Mouse (Mus musculus): ENCODE measurements around the gene Man1a. TPM values are rescaled to one million over a fixed set of nuclear protein-coding genes. Genes with fewer than 3 reads are reported as not detected.

Gene Man1a
- polyA plus RNA-seq, 1 experiment: 4.2 TPM

GRCm38 (mm10) chr10:54028866-54029265 lies 47.5 kb downstream of the Man1a start:
- TF ChIP-seq CTCF (IDR thresholded peaks at IDR 0.05; ENCODE audit: control insufficient read depth, insufficient read depth, insufficient read length): no peak
- no peak for TF ChIP-seq FOSL1 (IDR thresholded peaks at IDR 0.05; ENCODE audit: insufficient read depth, low read length, poor library complexity, severe bottlenecking)
- Histone ChIP-seq H3K79me3 (ENCODE audit: low read depth) (no peaks in the 10 kb centered on the region), H3ac (ENCODE audit: control insufficient read depth, insufficient read length, low read depth) (no peak overlapping the region), H3K79me2 (ENCODE audit: control insufficient read depth, insufficient read depth) (no peaks in the 10 kb centered on the region), H3K36me3 (ENCODE audit: control insufficient read depth, insufficient read depth) (no peaks in the 10 kb centered on the region), H3K27me3 (ENCODE audit: control insufficient read depth, insufficient read depth, insufficient read length) (no peaks in the 10 kb centered on the region), H3K4me3 (ENCODE audit: insufficient read depth, poor library complexity, severe bottlenecking) (no peak overlapping the region)

GRCm38 (mm10) chr10:54026738-54027427 lies 49.5 kb downstream of the Man1a start:
- Histone ChIP-seq H3K79me2 (ENCODE audit: control insufficient read depth, insufficient read depth) (no peaks in the 10 kb centered on the region), H3K79me3 (ENCODE audit: low read depth) (no peaks in the 10 kb centered on the region), H3K27me3 (ENCODE audit: control insufficient read depth, insufficient read depth, insufficient read length) (no peaks in the 10 kb centered on the region), H3K4me3 (ENCODE audit: insufficient read depth, poor library complexity, severe bottlenecking) (no peak overlapping the region), H3K36me3 (ENCODE audit: control insufficient read depth, insufficient read depth) (no peaks in the 10 kb centered on the region), H3ac (ENCODE audit: control insufficient read depth, insufficient read length, low read depth) (no peak overlapping the region)
- TF ChIP-seq FOSL1 (IDR thresholded peaks at IDR 0.05; ENCODE audit: insufficient read depth, low read length, poor library complexity, severe bottlenecking): no peak
- no peak for TF ChIP-seq MYOG (IDR thresholded peaks at IDR 0.05; ENCODE audit: control insufficient read depth, extremely low read depth, insufficient read length)
- no peak for TF ChIP-seq CEBPB (IDR thresholded peaks at IDR 0.05; ENCODE audit: low read depth)
- no peak for TF ChIP-seq MAX (IDR thresholded peaks at IDR 0.05)
- TF ChIP-seq MYOD1 (IDR thresholded peaks at IDR 0.05; ENCODE audit: control insufficient read depth, insufficient read length, low read depth): no peak
- no peak for TF ChIP-seq USF1 (IDR thresholded peaks at IDR 0.05; ENCODE audit: low read depth)
- no peak for TF ChIP-seq CTCF (IDR thresholded peaks at IDR 0.05; ENCODE audit: control insufficient read depth, insufficient read depth, insufficient read length)

GRCm38 (mm10) chr10:54026101-54026500 lies 50.3 kb downstream of the Man1a start:
- no peaks in the 10 kb centered on the region for H3K79me3 ChIP-seq (ENCODE audit: low read depth)
- no peaks in the 10 kb centered on the region for H3K27me3 ChIP-seq (ENCODE audit: control insufficient read depth, insufficient read depth, insufficient read length)
- TF ChIP-seq USF1 (IDR thresholded peaks at IDR 0.05; ENCODE audit: low read depth): no peak
- no peak for TF ChIP-seq MYOD1 (IDR thresholded peaks at IDR 0.05; ENCODE audit: control insufficient read depth, insufficient read length, low read depth)
- no peak for TF ChIP-seq CEBPB (IDR thresholded peaks at IDR 0.05; ENCODE audit: low read depth)
- no peak for TF ChIP-seq MYOG (IDR thresholded peaks at IDR 0.05; ENCODE audit: control insufficient read depth, extremely low read depth, insufficient read length)
- TF ChIP-seq FOSL1 (IDR thresholded peaks at IDR 0.05; ENCODE audit: insufficient read depth, low read length, poor library complexity, severe bottlenecking): no peak
- TF ChIP-seq CTCF (IDR thresholded peaks at IDR 0.05; ENCODE audit: control insufficient read depth, insufficient read depth, insufficient read length): no peak
- no peak for TF ChIP-seq MAX (IDR thresholded peaks at IDR 0.05)
- H3K36me3 ChIP-seq (ENCODE audit: control insufficient read depth, insufficient read depth): no peaks in the 10 kb centered on the region
- no peak overlapping the region for H3ac ChIP-seq (ENCODE audit: control insufficient read depth, insufficient read length, low read depth)
- H3K79me2 ChIP-seq (ENCODE audit: control insufficient read depth, insufficient read depth): no peaks in the 10 kb centered on the region
- no peak overlapping the region for H3K4me3 ChIP-seq (ENCODE audit: insufficient read depth, poor library complexity, severe bottlenecking)

GRCm38 (mm10) chr10:54017904-54018454 lies 58.4 kb downstream of the Man1a start:
- Histone ChIP-seq H3K79me3 (ENCODE audit: low read depth) (no peaks in the 10 kb centered on the region), H3ac (ENCODE audit: control insufficient read depth, insufficient read length, low read depth) (no peak overlapping the region), H3K79me2 (ENCODE audit: control insufficient read depth, insufficient read depth) (no peaks in the 10 kb centered on the region), H3K36me3 (ENCODE audit: control insufficient read depth, insufficient read depth) (peaks cover 2% of the 10 kb centered on the region), H3K4me3 (ENCODE audit: insufficient read depth, poor library complexity, severe bottlenecking) (no peak overlapping the region), H3K27me3 (ENCODE audit: control insufficient read depth, insufficient read depth, insufficient read length) (no peaks in the 10 kb centered on the region)
- TF ChIP-seq MYOG (IDR thresholded peaks at IDR 0.05; ENCODE audit: control insufficient read depth, extremely low read depth, insufficient read length) (no peak), MAX (IDR thresholded peaks at IDR 0.05) (no peak), MYOD1 (IDR thresholded peaks at IDR 0.05; ENCODE audit: control insufficient read depth, insufficient read length, low read depth) (no peak), CEBPB (IDR thresholded peaks at IDR 0.05; ENCODE audit: low read depth) (no peak), USF1 (IDR thresholded peaks at IDR 0.05; ENCODE audit: low read depth) (no peak)

- TF ChIP-seq MYOG (IDR thresholded peaks at IDR 0.05; ENCODE audit: control insufficient read depth, extremely low read depth, insufficient read length) (no peak), USF1 (IDR thresholded peaks at IDR 0.05; ENCODE audit: low read depth) (no peak), CEBPB (IDR thresholded peaks at IDR 0.05; ENCODE audit: low read depth) (no peak), FOSL1 (IDR thresholded peaks at IDR 0.05; ENCODE audit: insufficient read depth, low read length, poor library complexity, severe bottlenecking) (no peak), CTCF (IDR thresholded peaks at IDR 0.05; ENCODE audit: control insufficient read depth, insufficient read depth, insufficient read length) (no peak), MYOD1 (IDR thresholded peaks at IDR 0.05; ENCODE audit: control insufficient read depth, insufficient read length, low read depth) (no peak), MAX (IDR thresholded peaks at IDR 0.05) (no peak)
- H3K27me3 ChIP-seq (ENCODE audit: control insufficient read depth, insufficient read depth, insufficient read length): no peaks in the 10 kb centered on the region
- H3ac ChIP-seq (ENCODE audit: control insufficient read depth, insufficient read length, low read depth): no peak overlapping the region
- H3K36me3 ChIP-seq (ENCODE audit: control insufficient read depth, insufficient read depth): peaks cover 5% of the 10 kb centered on the region
- H3K4me3 ChIP-seq (ENCODE audit: insufficient read depth, poor library complexity, severe bottlenecking): no peak overlapping the region
- no peaks in the 10 kb centered on the region for H3K79me2 ChIP-seq (ENCODE audit: control insufficient read depth, insufficient read depth)
- H3K79me3 ChIP-seq (ENCODE audit: low read depth): no peaks in the 10 kb centered on the region
Measured at GRCm38 (mm10) chr10:54014116-54014758, 62.2 kb downstream of the Man1a start.
